Mouse (Mus musculus) urinary bladder, postnatal 4 days (tissue): ENCODE results near the gene Prss1.
"Not testable (repeated sequence)": the region's sequence is repeated elsewhere in the genome, so short reads cannot be mapped to it uniquely, and the experiment has no call there.

Experiments used
- DNase-seq, 2 experiments: peaks; one replicate each; pipeline ENCODE4 v3.0.0; 2021 to 2022; ENCODE audit warnings: low spot score in 2 of 2

Prss1 gene

GRCm38 (mm10) chr6:41458632-41459031 is at the start of gene Prss1:
Gene Prss1 (plus strand): TSS chr6:41458932.
- not testable (repeated sequence) for DNase-seq

GRCm38 (mm10) chr6:41442261-41442660 is 16.5 kb upstream of the Prss1 start:
- DNase-seq: not testable (repeated sequence)

GRCm38 (mm10) chr6:41446045-41446444 is 12.7 kb upstream of the Prss1 start, which contains the start of gene Gm10334:
Gene Gm10334 (minus strand): TSS chr6:41446145.
- DNase-seq: not testable (repeated sequence)

- no peak for DNase-seq
Observed at GRCm38 (mm10) chr6:41499374-41499773, 40.6 kb downstream of the Prss1 start.

- DNase-seq: no peak
Observed at GRCm38 (mm10) chr6:41504915-41505314, 46.2 kb downstream of the Prss1 start.

GRCm38 (mm10) chr6:41505323-41505722 is 46.6 kb downstream of the Prss1 start:
- DNase-seq: no peak
